12 mouse cellular contexts compared by ENCODE assay signal in genomic region chr13:49360906-49361406, GRCm38 (mm10). TPM values are rescaled to one million over a fixed set of nuclear protein-coding genes. Genes with fewer than 3 reads are reported as not detected.
A peak's percentile ranks its signal among the peaks of the same experiment; 100 is the strongest.
DNase-seq lines count a peak whose midpoint lies in the region; ATAC-seq and TF ChIP-seq lines count a peak whose summit lies in the region.
"Had no signal": no experiment of that assay in that cellular context is flagged by ENCODE, and none has a peak within 500 bp of the region (broad histone marks: within the 10 kb centered on the region; RNA-seq: fewer than 3 reads in every experiment).

No protein-coding gene starts in this region.

- DNase-seq in heart, adult 2 months = peak; percentile 67 to 73
- no peak for DNase-seq in heart, postnatal 25 days (ENCODE audit: low spot score)
- peak; percentile 27 for DNase-seq in lung, postnatal 0 days (ENCODE audit: low spot score)
- DNase-seq in lung, postnatal 36 days = no peak
- DNase-seq in natural killer cell, adult 2 months (ENCODE audit: low spot score in 2 of 2) = no peak
- no peak for DNase-seq in cerebellum, adult 9-10 months
- DNase-seq: cerebellum, adult 9-11 months; gastrocnemius, postnatal 10 days had no signal

- H3K4me1 ChIP-seq in heart, adult 2 months (ENCODE audit: control insufficient read depth, insufficient read depth, low read length) = peaks cover 58% of the 10 kb centered on the region
- H3K4me1 ChIP-seq in lung, postnatal 0 days (ENCODE audit: insufficient read depth, low read depth, low read length) = peaks cover 19% of the 10 kb centered on the region; the same call in 1 of the 2 replicates
- peaks cover 58% of the 10 kb centered on the region for H3K4me1 ChIP-seq in heart, embryonic 15.5 days (replicated peaks)

- H3K36me3 ChIP-seq in heart, adult 2 months (ENCODE audit: control insufficient read depth, insufficient read depth, low read length) = peaks cover 39% of the 10 kb centered on the region
- H3K36me3 ChIP-seq in lung, postnatal 0 days (ENCODE audit: insufficient read depth, low read length) = no peaks in the 10 kb centered on the region
- peaks cover 10% of the 10 kb centered on the region; the same call in 1 of the 2 replicates for H3K36me3 ChIP-seq in heart, embryonic 15.5 days
- H3K36me3 ChIP-seq in myocyte (ENCODE audit: control insufficient read depth, insufficient read depth) = no peaks in the 10 kb centered on the region

- no peak for TF ChIP-seq CTCF in heart, adult 2 months (IDR thresholded peaks at IDR 0.05)
- TF ChIP-seq CTCF in lung, postnatal 0 days (IDR thresholded peaks at IDR 0.05) = no peak

- H3K79me2 ChIP-seq in heart, adult 2 months (replicated peaks; ENCODE audit: control insufficient read depth, insufficient read depth, low read length) = peaks cover 15% of the 10 kb centered on the region
- H3K79me2 ChIP-seq in myocyte (ENCODE audit: control insufficient read depth, insufficient read depth) = peaks cover 87% of the 10 kb centered on the region

- H3K9ac ChIP-seq in heart, adult 2 months (ENCODE audit: low read depth, low read length) = peak overlapping the region; percentile 68
- no peak overlapping the region for H3K9ac ChIP-seq in lung, postnatal 0 days (replicated peaks; ENCODE audit: low read depth)
- H3K9ac ChIP-seq in heart, embryonic 15.5 days = peak overlapping the region; percentile 10; the same call in 1 of the 2 replicates
- H3K9ac ChIP-seq: embryonic facial prominence, embryonic 13.5 days; forebrain, embryonic 12.5 days had no signal

- H3K27me3 ChIP-seq in heart, adult 2 months (ENCODE audit: control insufficient read depth, insufficient read depth, low read length) = no peaks in the 10 kb centered on the region
- H3K27me3 ChIP-seq in lung, postnatal 0 days (replicated peaks; ENCODE audit: insufficient read depth, low read length) = no peaks in the 10 kb centered on the region
- no peaks in the 10 kb centered on the region for H3K27me3 ChIP-seq in heart, embryonic 15.5 days
- no peaks in the 10 kb centered on the region for H3K27me3 ChIP-seq in myocyte (ENCODE audit: control insufficient read depth, insufficient read depth, insufficient read length)
- H3K27me3 ChIP-seq: embryonic facial prominence, embryonic 13.5 days; forebrain, embryonic 12.5 days had no signal

- peak overlapping the region; percentile 94 for H3K27ac ChIP-seq in heart, adult 2 months
- H3K27ac ChIP-seq in lung, postnatal 0 days (ENCODE audit: low read length) = peak overlapping the region; percentile 27; the same call in 1 of the 2 replicates
- peak overlapping the region; percentile 87 for H3K27ac ChIP-seq in heart, embryonic 15.5 days
- H3K27ac ChIP-seq: embryonic facial prominence, embryonic 13.5 days; forebrain, embryonic 12.5 days had no signal

- intact Hi-C loops in heart, adult 2 months (cut with DNase I) = loop anchor here (10.0 kb wide), 1 partner anchor 144 kb away; the partner anchor contains the start of gene Ecm2
- intact Hi-C loops in heart, postnatal 25 days (cut with DNase I) = no loop called here

- peak; percentile 34; the same call in 1 of the 2 replicates for ATAC-seq in lung, postnatal 0 days
- peak; percentile 51; the same call in 1 of the 2 replicates for ATAC-seq in heart, embryonic 15.5 days (replicated peaks; ENCODE audit: insufficient number of reproducible peaks, insufficient read depth, low FRiP score, low read depth)

- no peak overlapping the region for H3ac ChIP-seq in myocyte (ENCODE audit: control insufficient read depth, insufficient read length)

- H3K4me2 ChIP-seq in lung, postnatal 0 days (replicated peaks; ENCODE audit: low read depth, low read length) = no peak overlapping the region
- peak overlapping the region; percentile 50 for H3K4me2 ChIP-seq in heart, embryonic 15.5 days
- peak overlapping the region; percentile 67 for H3K4me2 ChIP-seq in myocyte (ENCODE audit: low read depth)
- H3K4me2 ChIP-seq: embryonic facial prominence, embryonic 13.5 days; forebrain, embryonic 12.5 days had no signal

- 2% methylated on average over 3 of the region's 3 CpGs for WGBS in heart, adult 2 months
- WGBS in lung, postnatal 0 days = 10% methylated on average over 3 of the region's 3 CpGs
- 6% methylated on average over 3 of the region's 3 CpGs for WGBS in heart, embryonic 15.5 days

- peak; percentile 31; the same call in 1 of the 2 replicates for TF ChIP-seq EP300 in heart, adult 2 months (IDR thresholded peaks at IDR 0.05; ENCODE audit: insufficient read depth, low read depth, low read length)
- TF ChIP-seq EP300 in lung, postnatal 0 days (IDR thresholded peaks at IDR 0.05) = no peak

- peak overlapping the region; percentile 25; the same call in 1 of the 2 replicates for H3K4me3 ChIP-seq in heart, adult 2 months
- no peak overlapping the region for H3K4me3 ChIP-seq in lung, postnatal 0 days (ENCODE audit: low read depth, low read length)
- H3K4me3 ChIP-seq in heart, embryonic 15.5 days = 0 out of 2 replicates have a peak overlapping the region, but pooled peaks have one; percentile 1
- no peak overlapping the region for H3K4me3 ChIP-seq in myocyte
- H3K4me3 ChIP-seq: embryonic facial prominence, embryonic 13.5 days; forebrain, embryonic 12.5 days had no signal

- H3K9me3 ChIP-seq in lung, postnatal 0 days (ENCODE audit: low read length) = no peaks in the 10 kb centered on the region
- H3K9me3 ChIP-seq in heart, embryonic 15.5 days (replicated peaks) = no peaks in the 10 kb centered on the region
- H3K9me3 ChIP-seq: embryonic facial prominence, embryonic 13.5 days; forebrain, embryonic 12.5 days had no signal

- peak; percentile 57; the same call in 1 of the 2 replicates for TF ChIP-seq POLR2A in heart, adult 2 months (IDR thresholded peaks at IDR 0.05; ENCODE audit: insufficient read depth, low read depth, low read length)
- peak; percentile 35 for TF ChIP-seq POLR2A in myocyte (IDR thresholded peaks at IDR 0.05; ENCODE audit: insufficient read length, low read depth)

TF ChIP-seq in myocyte, 11 proteins besides CTCF, POLR2A, EP300 and RAD21:
- TF ChIP-seq MAX (IDR thresholded peaks at IDR 0.05; ENCODE audit: low read depth) = no peak
- TF ChIP-seq POLR2AphosphoS2 (IDR thresholded peaks at IDR 0.05; ENCODE audit: insufficient read length, low read depth) = no peak
- no peak for TF ChIP-seq E2F4 (IDR thresholded peaks at IDR 0.05; ENCODE audit: insufficient read depth)
- peak; percentile 70; the same call in 1 of the 2 replicates for TF ChIP-seq CEBPB (IDR thresholded peaks at IDR 0.05; ENCODE audit: insufficient read depth, poor library complexity, severe bottlenecking)
- TF ChIP-seq MYOG (IDR thresholded peaks at IDR 0.05; ENCODE audit: control insufficient read depth in 1 of 3, insufficient read depth in 1 of 3, insufficient read length in 2 of 3, low read depth in 2 of 3) = peak in 2 of 3 experiments; percentile 39 to 83
- no peak for TF ChIP-seq TCF3 (IDR thresholded peaks at IDR 0.05; ENCODE audit: insufficient read length, low read depth)
- TF ChIP-seq SRF (IDR thresholded peaks at IDR 0.05; ENCODE audit: control insufficient read depth, insufficient read length, low read depth) = no peak
- TF ChIP-seq TCF12 (IDR thresholded peaks at IDR 0.05; ENCODE audit: insufficient read depth, poor library complexity, severe bottlenecking) = no peak
- no peak for TF ChIP-seq REST (IDR thresholded peaks at IDR 0.05; ENCODE audit: insufficient read depth, insufficient read length)
- TF ChIP-seq USF1 (IDR thresholded peaks at IDR 0.05; ENCODE audit: low read depth) = no peak
- peak; percentile 32 to 63 (median 62) for TF ChIP-seq MYOD1 (IDR thresholded peaks at IDR 0.05; ENCODE audit: control insufficient read depth in 1 of 3, insufficient read length in 2 of 3, low read depth in 2 of 3)

RNA-seq across cellular contexts. Expression of gene Bicd2, which starts 19.6 kb away (rescaled TPM):
- total RNA-seq in heart, adult 2 months (2021) = 10 to 100 TPM; 72.4 to 77.6 TPM
- 44.5 and 64.2 TPM in 2 replicates for polyA plus RNA-seq in heart, adult 2 months (2012; rRNA removed)
- 10 to 100 TPM; 74.7 to 76.9 TPM for total RNA-seq in heart, postnatal 25 days (2021)
- polyA plus RNA-seq in lung, postnatal 0 days (2015; fragmentation: Nextera tagmentation; extraction: Ambion mirVana) = 32.5 and 40.2 TPM in 2 replicates
- polyA plus RNA-seq in heart, embryonic 15.5 days (2015; fragmentation: Nextera tagmentation; extraction: Ambion mirVana) = 47.4 and 48.2 TPM in 2 replicates
- polyA plus RNA-seq in myocyte (2012; fragmentation: generic; extraction: Trizol) = 94.9 TPM

RNA-seq across cellular contexts. Expression of gene Fgd3, which starts 40.8 kb away (rescaled TPM):
- total RNA-seq in heart, adult 2 months (2021) = 1 to 10 TPM in 1 of 2 experiments, under 1 TPM in 1; 0.96 to 1.0 TPM
- 0.96 and 0.97 TPM in 2 replicates for polyA plus RNA-seq in heart, adult 2 months (2012; rRNA removed)
- 1 to 10 TPM in 1 of 2 experiments, under 1 TPM in 1; 0.91 to 1.2 TPM for total RNA-seq in heart, postnatal 25 days (2021)
- 0.37 and 0.56 TPM in 2 replicates for polyA plus RNA-seq in lung, postnatal 0 days (2015; fragmentation: Nextera tagmentation; extraction: Ambion mirVana)
- 0.14 and 0.32 TPM in 2 replicates for polyA plus RNA-seq in heart, embryonic 15.5 days (2015; fragmentation: Nextera tagmentation; extraction: Ambion mirVana)
- polyA plus RNA-seq in myocyte (2012; fragmentation: generic; extraction: Trizol) = 15.5 TPM

Comparison
In these comparisons a context has a peak if more than half of its experiments do, and no peak if none do; other contexts are left out.
1. DNase-seq: peak in heart, adult 2 months (2 of 2) and lung, postnatal 0 days (single experiment); none in heart, postnatal 25 days (single experiment), lung, postnatal 36 days (single experiment), natural killer cell, adult 2 months (0 of 2) and cerebellum, adult 9-10 months (single experiment).
2. H3K27ac ChIP-seq: peak in every context shown above with its lines; median percentile 94 in heart, adult 2 months; 87 in heart, embryonic 15.5 days; 27 in lung, postnatal 0 days.
3. H3K4me3 ChIP-seq: peak in heart, adult 2 months (single experiment) and heart, embryonic 15.5 days (single experiment); none in lung, postnatal 0 days (single experiment) and myocyte (single experiment).